Mouse (Mus musculus) heart, adult 18-20 months (tissue): ENCODE results near the gene Ypel2. TPM values are rescaled to one million over a fixed set of nuclear protein-coding genes. Genes with fewer than 3 reads are reported as not detected.

Experiments used
- DNase-seq, 2 experiments: peaks; one replicate each; pipeline ENCODE4 v3.0.0; 2021 to 2022; ENCODE audit warnings: mixed read lengths in 1 of 2
- total RNA-seq, 2 experiments: library from RNA; stranded (reverse); gene quantifications; 2 replicates each; pipeline ENCODE4 v1.2.3; 2021

Gene Ypel2
- total RNA-seq, 2 experiments from 2014 or later, result 21.4 to 25.5 TPM

DNA sequence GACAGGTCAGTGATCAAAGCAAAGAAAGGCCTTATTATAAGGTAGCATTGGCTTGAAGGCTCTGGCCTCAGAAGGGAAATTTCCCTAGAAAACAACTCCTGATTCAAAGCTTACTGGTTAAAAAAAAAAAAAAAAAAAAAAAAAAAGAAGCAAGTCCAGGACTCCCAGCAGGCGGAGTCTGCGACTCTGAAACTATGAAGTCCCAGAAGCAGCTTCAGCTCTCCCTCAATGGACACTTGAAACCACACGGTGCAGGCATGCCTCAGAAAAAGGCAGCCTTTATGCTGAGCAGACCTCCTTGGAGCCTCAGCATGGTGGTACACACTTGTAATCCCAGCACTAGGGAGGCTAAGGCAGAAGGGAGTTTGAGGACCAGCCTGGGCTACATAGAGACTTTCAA is 97.9 kb downstream of the Ypel2 start:
- no peak for DNase-seq

DNA sequence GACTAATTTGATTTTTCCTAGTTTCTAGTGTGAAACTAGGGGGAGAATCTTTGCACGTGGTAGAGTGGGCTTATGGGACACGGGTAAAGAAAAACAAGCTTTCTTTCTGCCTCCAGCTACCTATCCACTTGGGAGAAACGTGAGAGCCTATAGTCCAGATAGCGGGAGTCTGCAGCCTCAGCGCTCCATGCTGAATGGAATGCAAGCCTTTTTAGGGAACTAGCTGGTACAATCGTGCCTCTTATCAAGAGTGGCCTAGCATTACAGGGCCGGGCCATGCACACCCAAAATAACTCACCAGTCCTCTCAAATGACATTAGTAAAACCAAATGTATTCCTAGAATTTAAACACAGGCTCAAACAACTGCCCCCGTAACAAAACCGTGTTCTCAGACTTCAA is 98.4 kb downstream of the Ypel2 start:
- DNase-seq, result peak; percentile 39 to 48

DNA sequence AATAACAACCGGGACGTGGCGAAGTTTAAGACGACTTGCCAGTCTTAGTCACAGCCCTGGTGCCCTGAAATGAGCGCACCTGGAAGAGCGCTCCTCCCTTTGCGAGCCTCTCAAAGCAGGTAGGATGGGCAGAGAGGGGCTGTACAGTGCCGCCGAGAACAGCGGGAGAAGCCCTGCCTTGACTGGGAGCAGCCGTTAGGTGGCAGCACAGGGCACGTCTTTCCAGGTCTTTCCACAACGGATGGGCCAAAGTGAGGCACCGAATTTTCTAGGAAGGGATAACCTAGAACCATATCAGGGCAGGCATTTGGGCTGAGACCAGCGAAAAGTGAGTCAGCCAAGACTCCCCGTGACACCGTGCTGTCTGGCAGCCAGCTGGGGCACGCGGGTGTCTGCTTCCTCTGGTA is 99.3 kb downstream of the Ypel2 start:
- DNase-seq, result peak; percentile 86 to 92

DNA sequence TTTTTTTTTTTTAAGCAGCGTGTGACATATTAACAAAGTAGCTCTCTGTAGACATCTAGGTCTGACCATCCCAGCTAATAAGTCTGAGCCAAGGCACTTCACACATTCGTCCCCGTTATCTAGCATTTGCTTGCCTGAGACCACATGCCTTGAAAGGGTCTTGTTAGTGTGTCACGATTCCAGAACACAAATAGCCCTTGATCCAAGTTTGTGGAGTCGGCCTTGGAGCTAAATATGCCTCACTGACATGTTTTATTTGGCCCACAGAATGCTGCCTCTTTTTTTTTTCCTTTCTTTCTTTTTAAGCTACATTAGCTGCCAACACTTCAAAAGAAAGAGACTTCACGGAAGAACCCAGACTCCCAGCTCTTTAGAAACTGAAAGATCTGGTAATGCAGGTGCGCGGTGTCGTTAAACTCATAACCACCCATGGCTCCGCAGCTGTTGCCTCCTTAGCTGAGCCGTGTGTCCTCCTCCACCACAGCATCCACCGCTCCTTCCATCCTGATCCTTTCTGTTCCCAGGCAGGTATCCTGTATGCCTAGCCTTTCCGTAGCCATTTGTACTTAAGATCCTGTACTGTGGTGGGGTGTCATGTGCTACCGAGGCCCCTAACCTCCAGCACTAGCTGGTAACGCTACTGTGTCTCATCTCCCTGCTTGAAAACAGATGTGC is 100.4 kb downstream of the Ypel2 start:
- no peak for DNase-seq

Other genes starting within 250 kb of the Ypel2 start
- 100 to 1,000 TPM; 138 to 157 TPM for gene Cltc, start 236.1 kb downstream of the Ypel2 start, total RNA-seq
- gene Dhx40, start 186.0 kb downstream of the Ypel2 start, total RNA-seq, result 10 to 100 TPM; 15.0 to 16.8 TPM
- gene Gdpd1, start 80.4 kb upstream of the Ypel2 start, total RNA-seq, result 10 to 100 TPM in 1 of 2 experiments, 1 to 10 TPM in 1; 9.8 to 12.0 TPM
- 1 to 10 TPM; 9.1 to 9.6 TPM for gene Smg8, start 93.1 kb upstream of the Ypel2 start, total RNA-seq
- gene Prr11, start 115.0 kb upstream of the Ypel2 start, total RNA-seq, result under 1 TPM; 0.36 to 0.37 TPM
- gene Ska2, start 115.5 kb upstream of the Ypel2 start, total RNA-seq, result 10 to 100 TPM; 14.6 TPM
- gene Trim37, start 133.4 kb upstream of the Ypel2 start, total RNA-seq, result 1 to 10 TPM; 5.3 to 5.7 TPM